Mouse (Mus musculus): ENCODE data around the gene Mlana. TPM values are rescaled to one million over a fixed set of nuclear protein-coding genes. Genes with fewer than 3 reads are reported as not detected.

Mlana gene
- polyA plus RNA-seq, 1 experiment from 2014 or later: not detected

- no peak for ATAC-seq (replicated peaks)
- Histone ChIP-seq H3K27ac (no peak overlapping the region), H3K36me3 (replicated peaks) (no peaks in the 10 kb centered on the region), H3K9ac (no peak overlapping the region), H3K27me3 (replicated peaks) (no peaks in the 10 kb centered on the region), H3K9me3 (no peaks in the 10 kb centered on the region), H3K4me1 (no peaks in the 10 kb centered on the region), H3K4me3 (no peak overlapping the region), H3K4me2 (no peak overlapping the region)
- WGBS: 79% methylated on average over 6 of the region's 6 CpGs
These were observed 35.5 kb upstream of the Mlana start for GRCm38 (mm10) chr19:29661974-29662580.

GRCm38 (mm10) chr19:29663780-29664179 lies 33.8 kb upstream of the Mlana start:
- no peak overlapping the region for H3K9ac ChIP-seq
- no peak for ATAC-seq (replicated peaks)
- H3K4me3 ChIP-seq: no peak overlapping the region
- H3K4me1 ChIP-seq: no peaks in the 10 kb centered on the region
- H3K9me3 ChIP-seq: no peaks in the 10 kb centered on the region
- H3K4me2 ChIP-seq: no peak overlapping the region
- WGBS: 74% methylated on average over 8 of the region's 8 CpGs
- no peaks in the 10 kb centered on the region for H3K36me3 ChIP-seq (replicated peaks)
- H3K27ac ChIP-seq: no peak overlapping the region
- no peaks in the 10 kb centered on the region for H3K27me3 ChIP-seq (replicated peaks)

- Histone ChIP-seq H3K4me2 (no peak overlapping the region), H3K36me3 (replicated peaks) (no peaks in the 10 kb centered on the region), H3K4me3 (no peak overlapping the region), H3K4me1 (no peaks in the 10 kb centered on the region), H3K9ac (no peak overlapping the region), H3K27me3 (replicated peaks) (no peaks in the 10 kb centered on the region), H3K27ac (no peak overlapping the region), H3K9me3 (no peaks in the 10 kb centered on the region)
- ATAC-seq (replicated peaks): no peak
- WGBS: 84% methylated on average over 5 of the region's 5 CpGs
These were observed 32.7 kb upstream of the Mlana start for GRCm38 (mm10) chr19:29664934-29665333.

- no peaks in the 10 kb centered on the region for H3K27me3 ChIP-seq (replicated peaks)
- 85% methylated on average over 4 of the region's 4 CpGs for WGBS
- no peaks in the 10 kb centered on the region for H3K36me3 ChIP-seq (replicated peaks)
- no peak overlapping the region for H3K4me3 ChIP-seq
- no peaks in the 10 kb centered on the region for H3K4me1 ChIP-seq
- H3K9ac ChIP-seq: no peak overlapping the region
- no peak overlapping the region for H3K27ac ChIP-seq
- no peaks in the 10 kb centered on the region for H3K9me3 ChIP-seq
- ATAC-seq (replicated peaks): no peak
- no peak overlapping the region for H3K4me2 ChIP-seq
These were observed 31.5 kb upstream of the Mlana start for GRCm38 (mm10) chr19:29666164-29666563.

- Histone ChIP-seq H3K4me1 (no peaks in the 10 kb centered on the region), H3K36me3 (replicated peaks) (no peaks in the 10 kb centered on the region), H3K4me3 (no peak overlapping the region), H3K4me2 (no peak overlapping the region), H3K27ac (no peak overlapping the region), H3K27me3 (replicated peaks) (no peaks in the 10 kb centered on the region), H3K9ac (no peak overlapping the region), H3K9me3 (no peaks in the 10 kb centered on the region)
- no peak for ATAC-seq (replicated peaks)
- 87% methylated on average over 5 of the region's 5 CpGs for WGBS
These were observed 30.5 kb upstream of the Mlana start for GRCm38 (mm10) chr19:29666965-29667594.

GRCm38 (mm10) chr19:29668135-29668534 lies 29.5 kb upstream of the Mlana start:
- Histone ChIP-seq H3K27me3 (replicated peaks) (no peaks in the 10 kb centered on the region), H3K4me3 (no peak overlapping the region), H3K36me3 (replicated peaks) (no peaks in the 10 kb centered on the region), H3K27ac (no peak overlapping the region), H3K9ac (no peak overlapping the region), H3K9me3 (no peaks in the 10 kb centered on the region), H3K4me1 (no peaks in the 10 kb centered on the region), H3K4me2 (no peak overlapping the region)
- 94% methylated on average over 7 of the region's 7 CpGs for WGBS
- ATAC-seq (replicated peaks): no peak

- no peak overlapping the region for H3K4me3 ChIP-seq
- no peak overlapping the region for H3K4me2 ChIP-seq
- no peak overlapping the region for H3K27ac ChIP-seq
- H3K36me3 ChIP-seq (replicated peaks): no peaks in the 10 kb centered on the region
- H3K9ac ChIP-seq: no peak overlapping the region
- no peak for ATAC-seq (replicated peaks)
- H3K27me3 ChIP-seq (replicated peaks): no peaks in the 10 kb centered on the region
- no peaks in the 10 kb centered on the region for H3K9me3 ChIP-seq
- 90% methylated on average over 6 of the region's 6 CpGs for WGBS
- H3K4me1 ChIP-seq: no peaks in the 10 kb centered on the region
These were observed 27.4 kb upstream of the Mlana start for GRCm38 (mm10) chr19:29670247-29670646.

- Histone ChIP-seq H3K27ac (no peak overlapping the region), H3K9me3 (no peaks in the 10 kb centered on the region), H3K36me3 (replicated peaks) (no peaks in the 10 kb centered on the region), H3K9ac (no peak overlapping the region), H3K4me1 (no peaks in the 10 kb centered on the region), H3K4me3 (no peak overlapping the region), H3K4me2 (no peak overlapping the region), H3K27me3 (replicated peaks) (no peaks in the 10 kb centered on the region)
- ATAC-seq (replicated peaks): no peak
- WGBS: 82% methylated on average over 2 of the region's 2 CpGs
These were observed 26.5 kb upstream of the Mlana start for GRCm38 (mm10) chr19:29671160-29671559.

GRCm38 (mm10) chr19:29672660-29673059 lies 25.0 kb upstream of the Mlana start:
- Histone ChIP-seq H3K9me3 (no peaks in the 10 kb centered on the region), H3K27ac (no peak overlapping the region), H3K4me2 (no peak overlapping the region), H3K36me3 (replicated peaks) (no peaks in the 10 kb centered on the region), H3K4me1 (no peaks in the 10 kb centered on the region), H3K9ac (no peak overlapping the region), H3K4me3 (no peak overlapping the region), H3K27me3 (replicated peaks) (no peaks in the 10 kb centered on the region)
- WGBS: 93% methylated on average over 13 of the region's 13 CpGs
- no peak for ATAC-seq (replicated peaks)

- Histone ChIP-seq H3K9me3 (no peaks in the 10 kb centered on the region), H3K36me3 (replicated peaks) (no peaks in the 10 kb centered on the region), H3K4me1 (no peaks in the 10 kb centered on the region), H3K27me3 (replicated peaks) (no peaks in the 10 kb centered on the region), H3K27ac (no peak overlapping the region), H3K4me2 (no peak overlapping the region), H3K9ac (no peak overlapping the region), H3K4me3 (no peak overlapping the region)
- ATAC-seq (replicated peaks): no peak
- 94% methylated on average over 7 of the region's 7 CpGs for WGBS
These were observed 22.7 kb upstream of the Mlana start for GRCm38 (mm10) chr19:29674946-29675345.

GRCm38 (mm10) chr19:29675562-29676078 lies 22.0 kb upstream of the Mlana start:
- Histone ChIP-seq H3K36me3 (replicated peaks) (no peaks in the 10 kb centered on the region), H3K9me3 (no peaks in the 10 kb centered on the region), H3K27ac (no peak overlapping the region), H3K4me3 (no peak overlapping the region), H3K27me3 (replicated peaks) (no peaks in the 10 kb centered on the region), H3K4me1 (no peaks in the 10 kb centered on the region), H3K4me2 (no peak overlapping the region), H3K9ac (no peak overlapping the region)
- no peak for ATAC-seq (replicated peaks)
- 67% methylated on average over 9 of the region's 9 CpGs for WGBS

- Histone ChIP-seq H3K27ac (no peak overlapping the region), H3K9ac (no peak overlapping the region), H3K4me1 (no peaks in the 10 kb centered on the region), H3K4me3 (no peak overlapping the region), H3K9me3 (no peaks in the 10 kb centered on the region), H3K36me3 (replicated peaks) (no peaks in the 10 kb centered on the region), H3K27me3 (replicated peaks) (no peaks in the 10 kb centered on the region), H3K4me2 (no peak overlapping the region)
- ATAC-seq (replicated peaks): no peak
- 90% methylated on average over 10 of the region's 10 CpGs for WGBS
These were observed 21.0 kb upstream of the Mlana start for GRCm38 (mm10) chr19:29676479-29677193.
